Mouse (Mus musculus): Measurements from ENCODE around the gene Dhx34. TPM values are rescaled to one million over a fixed set of nuclear protein-coding genes. Genes with fewer than 3 reads are reported as not detected.
A peak's percentile ranks its signal among the peaks of the same experiment; 100 is the strongest.

Gene Dhx34
- polyA plus RNA-seq, 1 experiment, result 28.4 TPM

DNA sequence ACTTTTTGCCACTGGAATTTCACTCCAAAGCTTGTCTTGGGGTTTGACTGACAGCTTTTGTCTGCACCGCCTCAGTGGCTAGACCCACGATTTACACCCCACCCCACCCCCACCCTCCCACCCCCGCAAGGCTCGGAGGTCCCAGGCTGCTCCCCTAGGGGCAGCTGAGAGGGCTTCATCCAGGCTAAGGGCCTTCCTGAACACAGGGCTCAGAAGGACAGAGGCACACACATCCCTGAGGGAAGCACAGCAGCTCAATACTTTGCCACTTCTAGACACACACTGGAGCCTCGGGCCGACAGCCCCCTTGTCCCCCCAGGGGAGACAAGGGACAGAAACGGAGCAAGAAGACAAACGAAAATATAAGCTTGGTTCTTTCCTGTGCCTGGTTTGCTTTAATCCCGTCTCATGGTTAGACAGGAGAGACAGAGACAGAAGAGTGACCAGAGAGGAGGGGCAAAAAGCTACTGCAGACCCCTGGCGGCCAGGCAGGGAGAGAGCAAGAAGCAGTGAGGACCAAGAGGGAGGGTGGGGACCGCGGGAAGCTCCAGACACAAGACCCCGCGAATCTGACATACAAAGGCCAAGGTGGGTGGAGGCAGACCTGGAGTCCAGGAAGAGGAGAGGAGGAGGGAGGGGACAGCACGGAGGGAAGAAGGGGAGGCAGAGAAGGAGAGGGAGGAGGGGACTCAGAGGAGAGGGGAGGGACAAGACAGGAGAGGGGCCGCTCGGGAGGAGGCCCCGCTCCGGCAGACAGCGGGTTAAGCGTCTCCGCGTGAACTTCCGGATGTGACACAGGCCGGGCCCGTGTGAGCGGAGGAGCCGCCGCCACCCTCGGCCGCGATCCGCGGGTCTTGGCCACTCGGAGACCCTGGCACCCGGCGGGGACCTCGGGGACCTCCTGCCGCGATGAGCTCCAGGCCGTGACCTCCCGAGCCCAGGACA is 47.0 kb downstream of the Dhx34 start, which contains the start of gene Meis3:
Gene Meis3 (plus strand): TSS at position 494 of the 945 bp plus-strand sequence.
- peak; percentile 39 for DNase-seq

DNA sequence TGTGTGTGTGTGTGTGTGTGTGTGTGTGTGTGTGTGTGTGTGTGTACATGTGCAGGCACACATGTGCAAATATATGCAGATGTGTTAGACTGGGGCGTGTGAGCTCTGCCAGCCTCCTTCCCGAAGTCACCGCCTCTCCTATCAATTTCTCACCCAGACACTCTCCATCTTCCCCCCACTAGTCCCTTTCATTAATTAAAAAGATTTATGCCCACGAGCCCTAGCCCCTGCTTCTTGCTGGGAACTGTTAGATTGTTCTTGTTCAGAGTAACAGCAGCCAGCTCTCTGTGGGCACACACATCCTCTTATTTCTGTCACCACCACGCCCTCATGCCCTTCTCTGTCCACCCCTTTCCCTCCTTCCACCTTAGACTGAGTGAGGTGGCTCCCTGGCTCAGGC is 48.7 kb downstream of the Dhx34 start:
- Histone ChIP-seq H3K4me3 (replicated peaks; ENCODE audit: extremely low read depth, low read depth, low read length) (no peak overlapping the region), H3K4me1 (ENCODE audit: control insufficient read depth, insufficient read depth, low read length) (peaks cover 5% of the 10 kb centered on the region)
- TF ChIP-seq CTCF (IDR thresholded peaks at IDR 0.05; ENCODE audit: insufficient read depth, low read length) (no peak), POLR2A (IDR thresholded peaks at IDR 0.05; ENCODE audit: borderline replicate concordance, extremely low read depth, low read depth, low read length) (no peak)
- WGBS, result 37% methylated on average over 5 of the region's 5 CpGs
- DNase-seq, result no peak

More for the DNA sequence above, 47.0 kb downstream of the Dhx34 start, which contains the start of gene Meis3:
- Histone ChIP-seq H3K4me3 (replicated peaks; ENCODE audit: extremely low read depth, low read depth, low read length) (peak within 1 kb of the TSS; percentile 69), H3K4me1 (ENCODE audit: control insufficient read depth, insufficient read depth, low read length) (peaks cover 5% of the 10 kb centered on the region)
- WGBS, result 1% methylated on average over 42 of the region's 42 CpGs
- TF ChIP-seq CTCF (IDR thresholded peaks at IDR 0.05; ENCODE audit: insufficient read depth, low read length), result peak; percentile 34
- no peak for TF ChIP-seq POLR2A (IDR thresholded peaks at IDR 0.05; ENCODE audit: borderline replicate concordance, extremely low read depth, low read depth, low read length)

DNA sequence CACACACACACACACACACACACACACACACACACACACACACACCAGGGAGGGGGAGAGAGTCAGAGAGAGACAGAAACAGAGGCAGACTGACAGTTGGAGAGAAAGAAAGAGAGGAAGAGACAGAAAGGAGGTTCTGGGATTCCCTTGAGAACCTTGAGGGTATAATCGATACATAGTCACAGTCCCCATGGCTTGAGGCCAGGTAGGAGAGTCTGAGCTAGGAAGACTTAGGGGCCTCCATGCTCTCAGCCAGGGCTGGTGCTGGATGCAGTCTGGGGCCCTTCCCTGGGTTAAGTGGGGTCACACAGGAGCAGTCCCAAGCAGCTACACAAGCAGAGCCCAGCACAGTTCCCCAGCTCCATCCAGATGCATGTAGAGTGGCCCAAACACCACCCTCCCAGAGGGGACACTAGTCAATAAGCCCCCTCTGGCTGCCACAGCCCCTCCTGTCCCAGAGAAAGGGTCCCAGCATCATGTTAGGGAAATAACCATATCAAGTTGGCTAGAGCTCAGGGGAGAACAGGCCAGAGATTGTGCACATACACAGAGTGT is 49.2 kb downstream of the Dhx34 start:
- no peak overlapping the region for H3K4me3 ChIP-seq (replicated peaks; ENCODE audit: extremely low read depth, low read depth, low read length)
- no peak for DNase-seq
- TF ChIP-seq POLR2A (IDR thresholded peaks at IDR 0.05; ENCODE audit: borderline replicate concordance, extremely low read depth, low read depth, low read length) (no peak), CTCF (IDR thresholded peaks at IDR 0.05; ENCODE audit: insufficient read depth, low read length) (no peak)
- H3K4me1 ChIP-seq (ENCODE audit: control insufficient read depth, insufficient read depth, low read length), result peaks cover 5% of the 10 kb centered on the region
- 30% methylated on average over 1 of the region's 1 CpGs for WGBS

DNA sequence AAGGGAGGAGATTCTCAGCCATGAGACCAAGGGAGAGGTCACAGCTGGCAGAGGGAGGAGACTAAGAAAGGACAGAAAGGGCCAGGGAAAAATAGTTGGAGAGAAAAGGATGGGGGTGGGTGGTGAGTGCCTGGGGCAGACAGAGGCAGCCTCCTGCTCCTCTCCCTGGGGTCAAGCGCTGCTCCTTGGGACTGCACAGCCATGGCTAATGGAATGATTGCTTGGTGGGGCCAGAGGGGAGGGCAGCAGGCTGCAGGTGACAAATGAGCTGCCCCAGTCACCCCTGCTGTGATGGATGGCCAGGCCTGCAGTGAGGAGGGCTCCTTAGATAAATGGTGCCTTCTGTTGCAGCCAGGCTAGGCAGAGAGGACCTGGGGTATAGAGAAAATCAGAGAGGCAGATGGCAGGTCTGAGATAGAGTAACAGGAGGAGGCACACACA is 49.7 kb downstream of the Dhx34 start:
- H3K4me3 ChIP-seq (replicated peaks; ENCODE audit: extremely low read depth, low read depth, low read length), result no peak overlapping the region
- peaks cover 5% of the 10 kb centered on the region for H3K4me1 ChIP-seq (ENCODE audit: control insufficient read depth, insufficient read depth, low read length)
- WGBS, result 7% methylated on average over 1 of the region's 1 CpGs
- TF ChIP-seq CTCF (IDR thresholded peaks at IDR 0.05; ENCODE audit: insufficient read depth, low read length) (no peak), POLR2A (IDR thresholded peaks at IDR 0.05; ENCODE audit: borderline replicate concordance, extremely low read depth, low read depth, low read length) (no peak)
- DNase-seq, result no peak

DNA sequence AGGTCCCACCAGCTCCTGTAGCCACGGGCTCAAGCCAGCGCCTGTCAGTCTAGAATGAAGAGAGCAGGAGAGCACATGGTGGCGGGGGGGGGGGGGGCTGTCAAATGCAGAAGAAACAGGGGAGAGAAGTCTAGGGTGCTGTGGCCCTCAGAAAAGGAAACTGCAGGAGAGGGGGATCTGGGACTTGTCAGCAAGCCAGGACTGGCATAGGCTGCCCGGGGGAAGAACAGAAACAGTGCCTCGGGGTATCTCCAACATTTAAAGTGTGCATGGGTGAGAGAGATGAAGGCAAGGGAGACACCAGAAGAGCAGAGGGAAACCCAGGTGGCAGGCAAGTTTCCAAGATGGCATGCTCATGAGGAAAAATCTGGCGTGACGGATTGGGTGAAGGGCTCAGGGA is 59.8 kb downstream of the Dhx34 start:
- Histone ChIP-seq H3K4me1 (ENCODE audit: control insufficient read depth, insufficient read depth, low read length) (no peaks in the 10 kb centered on the region), H3K4me3 (replicated peaks; ENCODE audit: extremely low read depth, low read depth, low read length) (no peak overlapping the region)
- TF ChIP-seq POLR2A (IDR thresholded peaks at IDR 0.05; ENCODE audit: borderline replicate concordance, extremely low read depth, low read depth, low read length) (no peak), CTCF (IDR thresholded peaks at IDR 0.05; ENCODE audit: insufficient read depth, low read length) (no peak)
- DNase-seq, result no peak
- WGBS, result 72% methylated on average over 7 of the region's 7 CpGs

DNA sequence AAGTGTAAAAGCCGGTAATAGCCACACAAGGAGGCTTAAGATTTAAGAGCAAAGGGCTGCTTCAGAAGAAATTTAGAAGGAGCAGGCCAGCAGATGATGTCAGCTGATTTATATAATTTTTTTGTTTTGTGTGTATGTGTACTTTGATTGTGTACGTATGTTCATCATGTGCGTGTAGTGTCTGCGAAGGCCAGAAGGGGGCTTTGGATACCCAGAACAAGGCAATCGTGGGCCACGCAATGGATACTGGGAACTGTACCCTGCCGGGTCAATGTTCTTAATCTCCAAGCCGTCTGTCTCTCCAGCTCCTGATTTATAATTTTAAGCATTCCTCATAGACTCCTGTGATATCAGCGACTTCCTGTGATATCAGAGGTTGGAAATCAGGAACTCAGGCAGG is 60.5 kb downstream of the Dhx34 start:
- no peak for DNase-seq
- no peak for TF ChIP-seq POLR2A (IDR thresholded peaks at IDR 0.05; ENCODE audit: borderline replicate concordance, extremely low read depth, low read depth, low read length)
- TF ChIP-seq CTCF (IDR thresholded peaks at IDR 0.05; ENCODE audit: insufficient read depth, low read length), result no peak
- H3K4me1 ChIP-seq (ENCODE audit: control insufficient read depth, insufficient read depth, low read length), result no peaks in the 10 kb centered on the region
- WGBS, result 88% methylated on average over 9 of the region's 9 CpGs
- H3K4me3 ChIP-seq (replicated peaks; ENCODE audit: extremely low read depth, low read depth, low read length), result no peak overlapping the region

DNA sequence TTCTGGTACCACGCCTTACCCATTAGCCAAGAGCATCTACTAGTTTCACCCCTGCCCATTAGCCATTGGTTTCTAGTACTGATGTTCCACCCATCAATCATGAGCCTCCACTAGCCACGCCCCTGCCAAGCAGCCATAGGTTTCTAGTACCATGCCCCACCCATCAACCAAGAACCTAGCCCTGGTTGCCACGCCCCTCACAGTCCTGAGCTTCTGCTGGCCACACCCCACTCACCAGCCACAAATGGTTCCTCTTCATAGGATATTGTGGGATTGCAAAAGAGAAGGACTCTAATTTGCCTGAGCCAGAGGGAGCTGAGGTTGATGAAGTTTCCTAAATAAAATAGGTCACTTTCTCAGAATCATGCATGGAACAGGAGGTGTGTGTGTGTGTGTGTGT is 61.1 kb downstream of the Dhx34 start:
- no peak for TF ChIP-seq CTCF (IDR thresholded peaks at IDR 0.05; ENCODE audit: insufficient read depth, low read length)
- TF ChIP-seq POLR2A (IDR thresholded peaks at IDR 0.05; ENCODE audit: borderline replicate concordance, extremely low read depth, low read depth, low read length), result no peak
- no peaks in the 10 kb centered on the region for H3K4me1 ChIP-seq (ENCODE audit: control insufficient read depth, insufficient read depth, low read length)
- DNase-seq, result no peak
- no peak overlapping the region for H3K4me3 ChIP-seq (replicated peaks; ENCODE audit: extremely low read depth, low read depth, low read length)
- 63% methylated on average over 3 of the region's 3 CpGs for WGBS

DNA sequence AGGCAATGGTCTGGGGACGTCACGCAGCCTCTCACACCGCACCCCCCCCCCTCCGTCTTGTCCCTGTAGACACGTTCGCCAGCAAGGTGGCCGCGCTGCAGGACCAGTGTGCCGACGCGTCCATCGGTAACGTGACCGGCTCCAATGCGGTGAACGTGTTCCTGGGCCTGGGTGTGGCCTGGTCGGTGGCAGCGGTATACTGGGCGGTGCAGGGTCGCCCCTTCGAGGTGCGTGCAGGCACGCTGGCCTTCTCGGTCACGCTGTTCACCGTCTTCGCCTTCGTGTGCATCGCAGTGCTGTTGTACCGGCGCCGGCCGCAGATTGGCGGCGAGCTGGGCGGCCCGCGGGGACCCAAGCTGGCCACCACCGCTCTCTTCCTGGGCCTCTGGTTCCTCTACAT is 63.1 kb downstream of the Dhx34 start:
- no peak for DNase-seq
- Histone ChIP-seq H3K4me1 (ENCODE audit: control insufficient read depth, insufficient read depth, low read length) (no peaks in the 10 kb centered on the region; the same call in 1 of the 2 replicates), H3K4me3 (replicated peaks; ENCODE audit: extremely low read depth, low read depth, low read length) (no peak overlapping the region)
- TF ChIP-seq POLR2A (IDR thresholded peaks at IDR 0.05; ENCODE audit: borderline replicate concordance, extremely low read depth, low read depth, low read length) (no peak), CTCF (IDR thresholded peaks at IDR 0.05; ENCODE audit: insufficient read depth, low read length) (no peak)
- 10% methylated on average over 39 of the region's 39 CpGs for WGBS

DNA sequence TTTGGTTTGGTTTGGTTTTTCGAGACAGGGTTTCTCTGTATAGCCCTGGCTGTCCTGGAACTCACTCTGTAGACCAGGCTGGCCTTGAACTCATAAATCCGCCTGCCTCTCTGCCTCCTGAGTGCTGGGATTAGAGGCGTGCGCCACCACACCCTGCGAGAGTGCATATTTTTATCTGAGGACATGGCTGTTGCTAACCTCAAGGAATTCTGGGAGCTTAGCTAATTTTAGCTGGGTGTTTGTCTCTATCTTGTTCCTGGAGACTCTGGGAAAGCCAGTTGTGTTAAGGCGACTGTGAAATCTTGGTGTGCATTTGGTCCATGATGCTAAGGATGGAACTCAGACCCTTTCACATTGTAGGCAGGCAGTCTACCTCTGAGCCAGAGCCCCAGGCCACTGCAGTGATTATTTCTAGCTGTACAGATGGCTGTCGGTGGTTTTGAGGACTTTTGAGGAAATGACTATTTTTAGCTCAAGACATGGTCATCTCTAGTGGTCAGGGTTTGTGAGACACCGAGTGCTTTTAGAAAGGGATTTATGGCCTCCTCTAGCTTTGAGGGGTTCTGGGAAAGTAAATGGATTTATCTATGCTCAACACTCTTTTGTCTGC is 65.6 kb downstream of the Dhx34 start:
- H3K4me1 ChIP-seq (ENCODE audit: control insufficient read depth, insufficient read depth, low read length), result no peaks in the 10 kb centered on the region; the same call in 1 of the 2 replicates
- TF ChIP-seq POLR2A (IDR thresholded peaks at IDR 0.05; ENCODE audit: borderline replicate concordance, extremely low read depth, low read depth, low read length), result no peak
- TF ChIP-seq CTCF (IDR thresholded peaks at IDR 0.05; ENCODE audit: insufficient read depth, low read length), result no peak
- WGBS, result 51% methylated on average over 8 of the region's 8 CpGs
- DNase-seq, result no peak
- no peak overlapping the region for H3K4me3 ChIP-seq (replicated peaks; ENCODE audit: extremely low read depth, low read depth, low read length)

All from lung, adult 2 months (tissue).